Mouse (Mus musculus) ES-Bruce4 (cell line): ENCODE results near the gene Mmp13. TPM values are rescaled to one million over a fixed set of nuclear protein-coding genes. Genes with fewer than 3 reads are reported as not detected.
"Not testable (repeated sequence)": the region's sequence is repeated elsewhere in the genome, so short reads cannot be mapped to it uniquely, and the experiment has no call there.

Experiments used
- H3K27ac ChIP-seq: 2 replicates; pipeline ENCODE4 v1.5.1; 2012; ENCODE audit warnings: low read length, inconsistent platforms; ENCODE audit not compliant: insufficient read depth
- H3K27me3 ChIP-seq: 2 replicates; pipeline ENCODE4 v1.6.1; 2012; ENCODE audit warnings: mild to moderate bottlenecking, low read length, inconsistent platforms; ENCODE audit not compliant: control insufficient read depth, poor library complexity, insufficient read depth, severe bottlenecking
- H3K36me3 ChIP-seq: 2 replicates; pipeline ENCODE4 v1.6.1; 2012; ENCODE audit warnings: inconsistent platforms, mild to moderate bottlenecking, low read length, moderate library complexity; ENCODE audit not compliant: control insufficient read depth, poor library complexity, insufficient read depth, severe bottlenecking
- H3K4me1 ChIP-seq: one replicate; pipeline ENCODE4 v1.8.1; 2011; ENCODE audit warnings: low read length; ENCODE audit not compliant: control insufficient read depth, insufficient read depth
- H3K4me3 ChIP-seq: 2 replicates; pipeline ENCODE4 v1.5.1; 2011; ENCODE audit warnings: low read depth, mild to moderate bottlenecking, low read length
- H3K9ac ChIP-seq: 2 replicates; pipeline ENCODE4 v1.6.1; 2012; ENCODE audit warnings: low read depth, mild to moderate bottlenecking, inconsistent platforms; ENCODE audit not compliant: poor library complexity, severe bottlenecking
- H3K9me3 ChIP-seq: replicated peaks from 2 replicates; pipeline ENCODE4 v1.6.1; 2012; ENCODE audit warnings: mild to moderate bottlenecking, low read length, inconsistent platforms; ENCODE audit not compliant: control insufficient read depth, poor library complexity, insufficient read depth, severe bottlenecking
- CTCF ChIP-seq: IDR thresholded peaks from one replicate; pipeline ENCODE4 v1.8.1; 2011; ENCODE audit warnings: low read depth, low read length
- EP300 ChIP-seq: IDR thresholded peaks from 2 replicates; pipeline ENCODE4 v1.6.1; 2011; ENCODE audit warnings: low read depth, low read length; ENCODE audit not compliant: insufficient read depth
- POLR2A ChIP-seq: IDR thresholded peaks from one replicate; pipeline ENCODE4 v1.8.1; 2011; ENCODE audit warnings: low read length; ENCODE audit not compliant: insufficient read depth
- polyA plus RNA-seq: library from polyadenylated mRNA; stranded (reverse); fragments of >200 nt; gene quantifications from 2 replicates; pipeline ENCODE4 v1.2.4, GENCODE M21; 2011; ENCODE audit warnings: low read depth; ENCODE audit not compliant: missing spikeins, insufficient read depth, insufficient read length

The Mmp13 gene
- polyA plus RNA-seq, 1 experiment, result 0.45 TPM

GRCm38 (mm10) chr9:7282565-7283302 is 10.4 kb downstream of the Mmp13 start:
- Histone ChIP-seq H3K9ac (no peak overlapping the region), H3K9me3 (no peaks in the 10 kb centered on the region), H3K36me3 (no peaks in the 10 kb centered on the region), H3K27me3 (no peaks in the 10 kb centered on the region), H3K27ac (no peak overlapping the region), H3K4me1 (no peaks in the 10 kb centered on the region), H3K4me3 (no peak overlapping the region)
- TF ChIP-seq EP300 (no peak), CTCF (no peak), POLR2A (no peak)

DNA sequence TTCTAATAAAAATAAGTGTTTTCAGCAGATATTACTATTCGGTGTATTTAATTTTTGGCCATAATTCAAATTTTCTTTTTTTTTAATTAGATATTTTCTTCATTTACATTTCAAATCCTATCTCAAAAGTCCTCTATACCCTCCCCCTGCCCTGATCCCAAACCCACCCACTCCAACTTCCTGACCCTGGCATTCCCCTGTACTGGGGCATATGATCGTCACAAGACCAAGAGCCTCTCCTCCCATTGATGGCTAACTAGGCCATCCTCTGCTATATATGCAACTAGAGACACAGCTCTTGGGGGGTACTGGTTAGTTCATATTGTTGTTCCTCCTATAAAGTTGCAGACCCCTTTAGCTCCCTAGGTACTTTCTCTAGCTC is 11.0 kb downstream of the Mmp13 start:
- H3K27ac ChIP-seq, H3K36me3 ChIP-seq, H3K9me3 ChIP-seq, H3K27me3 ChIP-seq, H3K4me1 ChIP-seq, H3K4me3 ChIP-seq, H3K9ac ChIP-seq: not testable (repeated sequence)

DNA sequence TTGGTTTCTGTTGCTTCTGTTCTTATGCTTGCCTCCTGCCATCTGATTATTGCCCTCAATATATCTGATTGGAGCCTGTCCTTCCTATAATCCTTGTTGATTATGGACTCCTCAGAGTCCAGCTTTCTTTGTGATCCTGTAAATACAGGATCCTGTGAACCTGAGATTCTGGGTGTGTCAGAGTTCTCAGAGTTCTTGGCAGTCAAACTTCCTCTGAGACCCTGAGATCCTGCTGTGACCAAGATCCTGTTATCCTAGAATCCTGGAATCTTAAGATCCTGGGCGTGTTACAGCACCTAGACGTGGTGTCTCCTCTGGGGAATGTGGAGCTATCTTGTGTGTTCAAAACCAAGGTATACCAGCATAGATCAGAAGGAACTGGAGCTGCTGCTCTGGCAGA is 17.2 kb downstream of the Mmp13 start:
- Histone ChIP-seq H3K4me3 (no peak overlapping the region), H3K4me1 (no peaks in the 10 kb centered on the region), H3K36me3 (no peaks in the 10 kb centered on the region), H3K27ac (no peak overlapping the region), H3K9me3 (no peaks in the 10 kb centered on the region), H3K27me3 (no peaks in the 10 kb centered on the region), H3K9ac (no peak overlapping the region)
- no peak for TF ChIP-seq POLR2A
- no peak for TF ChIP-seq CTCF
- TF ChIP-seq EP300, result no peak

DNA sequence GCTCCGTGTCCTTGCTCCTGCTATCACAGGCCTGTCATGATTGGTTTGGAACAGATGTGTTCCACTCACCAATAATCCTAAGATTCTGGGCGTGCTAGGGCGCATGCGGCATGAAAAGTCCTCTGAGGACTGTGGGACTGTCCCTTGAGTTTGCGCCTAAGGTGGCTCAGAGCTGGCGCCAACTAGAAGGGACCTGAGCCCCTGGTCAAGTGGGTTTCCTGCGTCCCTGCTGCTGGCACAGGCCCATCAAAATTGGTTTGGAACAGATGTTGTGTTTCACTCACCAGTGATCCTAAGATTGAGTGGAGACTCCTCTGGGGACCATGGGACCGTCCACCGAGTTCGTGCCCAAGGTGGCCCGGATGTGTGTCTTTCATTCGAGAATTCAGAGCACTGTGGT is 17.6 kb downstream of the Mmp13 start:
- TF ChIP-seq EP300 (no peak), CTCF (no peak), POLR2A (no peak)
- no peaks in the 10 kb centered on the region for H3K9me3 ChIP-seq
- no peaks in the 10 kb centered on the region for H3K4me1 ChIP-seq
- H3K36me3 ChIP-seq, result no peaks in the 10 kb centered on the region
- H3K27ac ChIP-seq, result no peak overlapping the region
- no peak overlapping the region for H3K9ac ChIP-seq
- no peaks in the 10 kb centered on the region for H3K27me3 ChIP-seq
- no peak overlapping the region for H3K4me3 ChIP-seq

DNA sequence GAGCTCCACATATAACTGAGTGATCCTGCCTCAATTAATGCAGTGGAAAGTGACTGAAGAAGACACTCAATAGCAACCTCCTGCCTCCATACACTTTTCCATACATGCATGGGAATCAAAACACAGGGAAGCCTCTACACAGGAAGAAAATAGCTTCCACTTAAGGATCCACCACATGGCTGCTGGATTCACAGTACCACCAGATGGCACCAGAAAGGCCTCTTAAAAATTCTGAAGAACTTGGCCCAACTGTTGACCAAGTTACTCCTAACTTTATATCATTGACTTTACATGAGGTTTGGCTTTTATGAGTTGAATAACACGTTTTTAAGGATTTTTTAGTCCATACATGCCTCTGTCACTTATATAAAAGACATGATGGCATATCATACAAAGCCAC is 19.8 kb downstream of the Mmp13 start:
- Histone ChIP-seq H3K36me3 (no peaks in the 10 kb centered on the region), H3K4me1 (no peaks in the 10 kb centered on the region), H3K9me3 (no peaks in the 10 kb centered on the region), H3K4me3 (no peak overlapping the region), H3K27me3 (no peaks in the 10 kb centered on the region), H3K9ac (no peak overlapping the region), H3K27ac (no peak overlapping the region)
- TF ChIP-seq EP300, result no peak
- TF ChIP-seq POLR2A, result no peak

GRCm38 (mm10) chr9:7331847-7332246 is 59.5 kb downstream of the Mmp13 start:
- H3K36me3 ChIP-seq, result no peaks in the 10 kb centered on the region
- H3K4me3 ChIP-seq, result no peak overlapping the region
- no peaks in the 10 kb centered on the region for H3K27me3 ChIP-seq
- TF ChIP-seq POLR2A (no peak), CTCF (no peak), EP300 (no peak)
- H3K4me1 ChIP-seq, result no peaks in the 10 kb centered on the region
- H3K9ac ChIP-seq, result no peak overlapping the region
- no peaks in the 10 kb centered on the region for H3K9me3 ChIP-seq
- no peak overlapping the region for H3K27ac ChIP-seq

Other genes starting within 250 kb of the Mmp13 start
- gene Dync2h1, start 88.1 kb upstream of the Mmp13 start, polyA plus RNA-seq, result 7.9 and 8.6 TPM in 2 replicates
- 81.0 and 89.9 TPM in 2 replicates for gene Dcun1d5, start 88.0 kb upstream of the Mmp13 start, polyA plus RNA-seq
- 0.37 and 0.40 TPM in 2 replicates for gene Mmp12, start 71.9 kb downstream of the Mmp13 start, polyA plus RNA-seq
- gene Mmp1b, start 115.5 kb downstream of the Mmp13 start, polyA plus RNA-seq, result not detected in 2 replicates
- gene Mmp3, start 173.3 kb downstream of the Mmp13 start, polyA plus RNA-seq, result 2.3 and 3.9 TPM in 2 replicates
- gene Mmp10, start 229.8 kb downstream of the Mmp13 start, polyA plus RNA-seq, result not detected in 2 replicates